Comparison of ENCODE assay signal across 17 mouse cellular contexts in the genomic region with DNA sequence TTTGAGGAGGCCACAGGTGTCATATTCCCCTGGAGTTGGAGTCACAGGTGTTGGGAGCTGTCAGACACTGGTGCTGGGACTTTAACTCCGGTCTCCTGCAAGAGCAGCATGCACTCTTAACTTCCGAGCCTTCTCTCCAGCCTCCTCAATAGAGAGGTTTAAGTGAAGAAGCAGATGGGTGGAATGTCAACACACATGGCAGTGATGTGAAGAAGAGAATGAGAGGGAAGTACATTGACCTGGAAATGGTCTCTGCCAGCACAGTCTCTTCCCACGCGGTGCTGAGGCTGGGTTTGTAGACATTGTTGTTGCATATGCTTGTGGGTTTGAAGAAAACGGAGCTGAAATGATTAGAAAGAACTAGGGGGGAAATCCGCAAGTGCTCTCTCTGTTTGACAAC.
"Had no signal": no experiment of that assay in that cellular context is flagged by ENCODE, and none has a peak within 500 bp of the region (broad histone marks: within the 10 kb centered on the region; RNA-seq: fewer than 3 reads in every experiment).

No protein-coding gene starts in this region.

- H3K4me3 ChIP-seq: left cerebral cortex, adult 2 months; liver, embryonic 13.5 days; megakaryocyte, embryonic 14.5 days; myocyte had no signal

- H3K36me3 ChIP-seq: liver, embryonic 13.5 days had no signal

- H3K27ac ChIP-seq: left cerebral cortex, adult 2 months; liver, embryonic 13.5 days; stomach, postnatal 0 days had no signal

- H3K4me1 ChIP-seq: liver, embryonic 13.5 days; megakaryocyte, embryonic 14.5 days had no signal

- H3K9me3 ChIP-seq: liver, embryonic 13.5 days had no signal

- H3K27me3 ChIP-seq: liver, embryonic 13.5 days; megakaryocyte, embryonic 14.5 days had no signal

- H3K4me2 ChIP-seq: liver, embryonic 13.5 days; midbrain, embryonic 11.5 days had no signal

- DNase-seq: kidney, adult 18-20 months; kidney, adult 9 months; kidney, postnatal 14 days; kidney, postnatal 4 days; liver, embryonic 13.5 days; lung, adult 2 months; lung, postnatal 14 days; retina, postnatal 1 day; right cerebral cortex, postnatal 4 days; thymus, postnatal 25 days had no signal

- ATAC-seq: intestine, embryonic 16.5 days; midbrain, embryonic 16.5 days had no signal

- H3K9ac ChIP-seq: liver, embryonic 13.5 days had no signal
